Mouse (Mus musculus): ENCODE data around the gene Zbtb2. TPM values are rescaled to one million over a fixed set of nuclear protein-coding genes. Genes with fewer than 3 reads are reported as not detected.

Gene Zbtb2
- polyA plus RNA-seq, 1 experiment from 2014 or later, result 24.4 TPM

- 73% methylated on average over 5 of the region's 5 CpGs for WGBS
- H3K27ac ChIP-seq (replicated peaks; ENCODE audit: low read depth, low read length), result no peak overlapping the region
- no peaks in the 10 kb centered on the region for H3K4me1 ChIP-seq (ENCODE audit: control insufficient read depth, insufficient read depth, low read length)
- no peak for DNase-seq (ENCODE audit: low spot score)
- no peaks in the 10 kb centered on the region for H3K27me3 ChIP-seq (ENCODE audit: control insufficient read depth, insufficient read depth, low read length)
- no peak overlapping the region for H3K4me3 ChIP-seq (ENCODE audit: low read depth, low read length)
- ATAC-seq (ENCODE audit: insufficient number of reproducible peaks, low FRiP score, low TSS enrichment, low read depth), result no peak
- no peaks in the 10 kb centered on the region; the same call in 1 of the 2 replicates for H3K9me3 ChIP-seq (ENCODE audit: control insufficient read depth, low read length)
- H3K4me2 ChIP-seq (ENCODE audit: low read depth, severe bottlenecking), result no peak overlapping the region
- no peaks in the 10 kb centered on the region for H3K36me3 ChIP-seq (ENCODE audit: control insufficient read depth, insufficient read depth, low read length)
- no peak overlapping the region for H3K9ac ChIP-seq (ENCODE audit: low read length)
Measured at GRCm38 (mm10) chr10:4356640-4357039, 31.3 kb downstream of the Zbtb2 start.

- H3K4me3 ChIP-seq (ENCODE audit: low read depth, low read length), result no peak overlapping the region
- no peak overlapping the region for H3K9ac ChIP-seq (ENCODE audit: low read length)
- 90% methylated on average over 19 of the region's 19 CpGs for WGBS
- H3K4me1 ChIP-seq (ENCODE audit: control insufficient read depth, insufficient read depth, low read length), result no peaks in the 10 kb centered on the region
- no peak overlapping the region for H3K4me2 ChIP-seq (ENCODE audit: low read depth, severe bottlenecking)
- ATAC-seq (ENCODE audit: insufficient number of reproducible peaks, low FRiP score, low TSS enrichment, low read depth) (no peak), DNase-seq (ENCODE audit: low spot score) (no peak)
- H3K9me3 ChIP-seq (ENCODE audit: control insufficient read depth, low read length), result no peaks in the 10 kb centered on the region; the same call in 1 of the 2 replicates
- H3K27ac ChIP-seq (replicated peaks; ENCODE audit: low read depth, low read length), result no peak overlapping the region
- H3K36me3 ChIP-seq (ENCODE audit: control insufficient read depth, insufficient read depth, low read length), result no peaks in the 10 kb centered on the region
- H3K27me3 ChIP-seq (ENCODE audit: control insufficient read depth, insufficient read depth, low read length), result no peaks in the 10 kb centered on the region
Measured at GRCm38 (mm10) chr10:4355882-4356451, 31.9 kb downstream of the Zbtb2 start.

- 91% methylated on average over 38 of the region's 38 CpGs for WGBS
- no peak overlapping the region for H3K27ac ChIP-seq (replicated peaks; ENCODE audit: low read depth, low read length)
- H3K36me3 ChIP-seq (ENCODE audit: control insufficient read depth, insufficient read depth, low read length), result no peaks in the 10 kb centered on the region
- H3K9ac ChIP-seq (ENCODE audit: low read length), result no peak overlapping the region
- H3K4me3 ChIP-seq (ENCODE audit: low read depth, low read length), result no peak overlapping the region
- H3K4me2 ChIP-seq (ENCODE audit: low read depth, severe bottlenecking), result no peak overlapping the region
- H3K27me3 ChIP-seq (ENCODE audit: control insufficient read depth, insufficient read depth, low read length), result no peaks in the 10 kb centered on the region
- H3K9me3 ChIP-seq (ENCODE audit: control insufficient read depth, low read length), result no peaks in the 10 kb centered on the region
- ATAC-seq (ENCODE audit: insufficient number of reproducible peaks, low FRiP score, low TSS enrichment, low read depth) (no peak), DNase-seq (ENCODE audit: low spot score) (no peak)
- no peaks in the 10 kb centered on the region for H3K4me1 ChIP-seq (ENCODE audit: control insufficient read depth, insufficient read depth, low read length)
Measured at GRCm38 (mm10) chr10:4354371-4355260, 33.3 kb downstream of the Zbtb2 start.

GRCm38 (mm10) chr10:4347591-4347990, 40.3 kb downstream of the Zbtb2 start:
- H3K4me2 ChIP-seq (ENCODE audit: low read depth, severe bottlenecking), result no peak overlapping the region
- H3K4me1 ChIP-seq (ENCODE audit: control insufficient read depth, insufficient read depth, low read length), result no peaks in the 10 kb centered on the region
- no peak overlapping the region for H3K4me3 ChIP-seq (ENCODE audit: low read depth, low read length)
- no peak for DNase-seq (ENCODE audit: low spot score)
- ATAC-seq (ENCODE audit: insufficient number of reproducible peaks, low FRiP score, low TSS enrichment, low read depth), result no peak
- WGBS, result 95% methylated on average over 14 of the region's 14 CpGs
- H3K27me3 ChIP-seq (ENCODE audit: control insufficient read depth, insufficient read depth, low read length), result no peaks in the 10 kb centered on the region
- H3K9ac ChIP-seq (ENCODE audit: low read length), result no peak overlapping the region
- H3K9me3 ChIP-seq (ENCODE audit: control insufficient read depth, low read length), result no peaks in the 10 kb centered on the region
- H3K27ac ChIP-seq (replicated peaks; ENCODE audit: low read depth, low read length), result no peak overlapping the region
- H3K36me3 ChIP-seq (ENCODE audit: control insufficient read depth, insufficient read depth, low read length), result no peaks in the 10 kb centered on the region

- no peak overlapping the region for H3K9ac ChIP-seq (ENCODE audit: low read length)
- WGBS, result 68% methylated on average over 4 of the region's 4 CpGs
- H3K27me3 ChIP-seq (ENCODE audit: control insufficient read depth, insufficient read depth, low read length), result no peaks in the 10 kb centered on the region
- no peak overlapping the region for H3K27ac ChIP-seq (replicated peaks; ENCODE audit: low read depth, low read length)
- H3K4me1 ChIP-seq (ENCODE audit: control insufficient read depth, insufficient read depth, low read length), result no peaks in the 10 kb centered on the region
- no peak for DNase-seq (ENCODE audit: low spot score)
- H3K36me3 ChIP-seq (ENCODE audit: control insufficient read depth, insufficient read depth, low read length), result no peaks in the 10 kb centered on the region
- H3K4me3 ChIP-seq (ENCODE audit: low read depth, low read length), result no peak overlapping the region
- H3K9me3 ChIP-seq (ENCODE audit: control insufficient read depth, low read length), result no peaks in the 10 kb centered on the region
- H3K4me2 ChIP-seq (ENCODE audit: low read depth, severe bottlenecking), result peak overlapping the region; percentile 49; the same call in 1 of the 2 replicates
- ATAC-seq (ENCODE audit: insufficient number of reproducible peaks, low FRiP score, low TSS enrichment, low read depth), result peak; percentile 62; the same call in 1 of the 2 replicates
Measured at GRCm38 (mm10) chr10:4347136-4347492, 40.8 kb downstream of the Zbtb2 start.

- Histone ChIP-seq H3K4me3 (ENCODE audit: low read depth, low read length) (peak overlapping the region; percentile 30), H3K4me2 (ENCODE audit: low read depth, severe bottlenecking) (peak overlapping the region; percentile 49), H3K9me3 (ENCODE audit: control insufficient read depth, low read length) (no peaks in the 10 kb centered on the region), H3K27me3 (ENCODE audit: control insufficient read depth, insufficient read depth, low read length) (no peaks in the 10 kb centered on the region), H3K4me1 (ENCODE audit: control insufficient read depth, insufficient read depth, low read length) (no peaks in the 10 kb centered on the region), H3K27ac (replicated peaks; ENCODE audit: low read depth, low read length) (no peak overlapping the region), H3K36me3 (ENCODE audit: control insufficient read depth, insufficient read depth, low read length) (no peaks in the 10 kb centered on the region), H3K9ac (ENCODE audit: low read length) (0 out of 2 replicates have a peak overlapping the region, but pooled peaks have one; percentile 30)
- ATAC-seq (ENCODE audit: insufficient number of reproducible peaks, low FRiP score, low TSS enrichment, low read depth), result peak; percentile 79
- WGBS, result 10% methylated on average over 28 of the region's 28 CpGs
- DNase-seq (ENCODE audit: low spot score), result peak; percentile 94
Measured at GRCm38 (mm10) chr10:4346489-4347135, 41.3 kb downstream of the Zbtb2 start.

- 0 out of 2 replicates have a peak, but pooled peaks cover 2% of the 10 kb centered on the region for H3K4me1 ChIP-seq (ENCODE audit: control insufficient read depth, insufficient read depth, low read length)
- no peaks in the 10 kb centered on the region for H3K9me3 ChIP-seq (ENCODE audit: control insufficient read depth, low read length)
- H3K9ac ChIP-seq (ENCODE audit: low read length), result no peak overlapping the region
- WGBS, result 15% methylated on average over 2 of the region's 2 CpGs
- H3K4me3 ChIP-seq (ENCODE audit: low read depth, low read length), result no peak overlapping the region
- H3K4me2 ChIP-seq (ENCODE audit: low read depth, severe bottlenecking), result no peak overlapping the region
- peak; percentile 48 for DNase-seq (ENCODE audit: low spot score)
- no peaks in the 10 kb centered on the region for H3K36me3 ChIP-seq (ENCODE audit: control insufficient read depth, insufficient read depth, low read length)
- ATAC-seq (ENCODE audit: insufficient number of reproducible peaks, low FRiP score, low TSS enrichment, low read depth), result no peak
- H3K27ac ChIP-seq (replicated peaks; ENCODE audit: low read depth, low read length), result no peak overlapping the region
- no peaks in the 10 kb centered on the region for H3K27me3 ChIP-seq (ENCODE audit: control insufficient read depth, insufficient read depth, low read length)
Measured at GRCm38 (mm10) chr10:4341430-4341829, 46.5 kb downstream of the Zbtb2 start.

GRCm38 (mm10) chr10:4338863-4339461, 48.9 kb downstream of the Zbtb2 start:
- 0 out of 2 replicates have a peak, but pooled peaks cover 2% of the 10 kb centered on the region for H3K4me1 ChIP-seq (ENCODE audit: control insufficient read depth, insufficient read depth, low read length)
- no peak overlapping the region for H3K4me3 ChIP-seq (ENCODE audit: low read depth, low read length)
- ATAC-seq (ENCODE audit: insufficient number of reproducible peaks, low FRiP score, low TSS enrichment, low read depth), result peak; percentile 82
- H3K9ac ChIP-seq (ENCODE audit: low read length), result no peak overlapping the region
- WGBS, result 49% methylated on average over 15 of the region's 15 CpGs
- no peak overlapping the region for H3K27ac ChIP-seq (replicated peaks; ENCODE audit: low read depth, low read length)
- peak overlapping the region; percentile 25; the same call in 1 of the 2 replicates for H3K4me2 ChIP-seq (ENCODE audit: low read depth, severe bottlenecking)
- no peaks in the 10 kb centered on the region for H3K27me3 ChIP-seq (ENCODE audit: control insufficient read depth, insufficient read depth, low read length)
- H3K36me3 ChIP-seq (ENCODE audit: control insufficient read depth, insufficient read depth, low read length), result no peaks in the 10 kb centered on the region
- DNase-seq (ENCODE audit: low spot score), result peak; percentile 62
- H3K9me3 ChIP-seq (ENCODE audit: control insufficient read depth, low read length), result no peaks in the 10 kb centered on the region
